Mouse (Mus musculus) v-Abl transformed pro-B cells (cell line): ENCODE results near the gene Rilp.

ENCODE experiments used
- in situ Hi-C, 2 experiments: fragments of 400-800 bp; cut with MboI; formaldehyde crosslinking; loops; one replicate each; pipeline ENCODE4 v1.15.1; 2025; ENCODE audit not compliant: unreplicated experiment in 2 of 2

The Rilp gene

GRCm38 (mm10) chr11:75530845-75531373 is 21.0 kb downstream of the Rilp start:
- in situ Hi-C loops: loop anchor here (5.0 to 10.0 kb wide), 2 partner anchors 41 to 124 kb away; partner anchors contain the start of gene Myo1c (in 1 of the 2)

- in situ Hi-C loops: loop anchor here (5.0 to 10.0 kb wide), 2 partner anchors 41 to 123 kb away; partner anchors contain the start of gene Myo1c (in 1 of the 2)
Measured at GRCm38 (mm10) chr11:75531469-75532242, 21.8 kb downstream of the Rilp start, which contains the start of gene Slc43a2. Gene Slc43a2, plus strand, starts transcription at chr11:75531694.

GRCm38 (mm10) chr11:75532340-75533277 is 22.7 kb downstream of the Rilp start:
- in situ Hi-C loops: loop anchor here (5.0 to 10.0 kb wide), 2 partner anchors 40 to 122 kb away; partner anchors contain the start of gene Myo1c (in 1 of the 2)

GRCm38 (mm10) chr11:75533314-75534015 is 23.6 kb downstream of the Rilp start:
- in situ Hi-C loops: loop anchor here (5.0 to 10.0 kb wide), 2 partner anchors 39 to 121 kb away; partner anchors contain the start of gene Myo1c (in 1 of the 2)

GRCm38 (mm10) chr11:75534286-75535033 is 24.6 kb downstream of the Rilp start:
- in situ Hi-C loops: loop anchor here (5.0 to 10.0 kb wide), 2 partner anchors 38 to 120 kb away; partner anchors contain the start of gene Myo1c (in 1 of the 2)

- in situ Hi-C loops: loop anchor here in 1 of 2 experiments (10.0 kb wide), 1 partner anchor 120 kb away; the partner anchor contains the start of gene Myo1c
Measured at GRCm38 (mm10) chr11:75535106-75535795, 25.4 kb downstream of the Rilp start.

GRCm38 (mm10) chr11:75536255-75537024 is 26.5 kb downstream of the Rilp start:
- in situ Hi-C loops: loop anchor here in 1 of 2 experiments (10.0 kb wide), 1 partner anchor 118 kb away; the partner anchor contains the start of gene Myo1c

- in situ Hi-C loops: loop anchor here in 1 of 2 experiments (10.0 kb wide), 1 partner anchor 118 kb away; the partner anchor contains the start of gene Myo1c
Measured at GRCm38 (mm10) chr11:75537025-75537414, 27.1 kb downstream of the Rilp start.

- in situ Hi-C loops: loop anchor here in 1 of 2 experiments (10.0 kb wide), 1 partner anchor 117 kb away; the partner anchor contains the start of gene Myo1c
Measured at GRCm38 (mm10) chr11:75537491-75538183, 27.7 kb downstream of the Rilp start.

GRCm38 (mm10) chr11:75538184-75538969 is 28.5 kb downstream of the Rilp start:
- in situ Hi-C loops: loop anchor here in 1 of 2 experiments (10.0 kb wide), 1 partner anchor 116 kb away; the partner anchor contains the start of gene Myo1c

- in situ Hi-C loops: loop anchor here in 1 of 2 experiments (10.0 kb wide), 1 partner anchor 116 kb away; the partner anchor contains the start of gene Myo1c
Measured at GRCm38 (mm10) chr11:75538970-75539299, 29.0 kb downstream of the Rilp start.

- in situ Hi-C loops: no loop called here
Measured at GRCm38 (mm10) chr11:75540209-75540608, 30.3 kb downstream of the Rilp start.

- in situ Hi-C loops: no loop called here
Measured at GRCm38 (mm10) chr11:75540710-75541581, 31.1 kb downstream of the Rilp start.

- in situ Hi-C loops: no loop called here
Measured at GRCm38 (mm10) chr11:75544713-75545112, 34.8 kb downstream of the Rilp start.

- in situ Hi-C loops: no loop called here
Measured at GRCm38 (mm10) chr11:75546057-75546456, 36.2 kb downstream of the Rilp start.
